Mouse (Mus musculus) midbrain, embryonic 12.5 days (tissue): ENCODE measurements around the gene Edaradd. TPM values are rescaled to one million over a fixed set of nuclear protein-coding genes. Genes with fewer than 3 reads are reported as not detected.

Source experiments
- ATAC-seq: fragments of 200-750 bp; cut with Nextera tagmentation; 2 replicates; pipeline ENCODE4 v1.8.0; 2017; ENCODE audit warnings: low read depth, moderate TSS enrichment, moderate library complexity; ENCODE audit not compliant: low FRiP score
- H3K27ac ChIP-seq: fragments of 300-500 bp; sonication (generic); replicated peaks from 2 replicates; pipeline ENCODE4 v1.5.1; 2016; ENCODE audit warnings: mild to moderate bottlenecking
- H3K27me3 ChIP-seq: fragments of 300-500 bp; sonication (generic); 2 replicates; pipeline ENCODE4 v1.6.1; 2016; ENCODE audit warnings: mild to moderate bottlenecking
- H3K36me3 ChIP-seq: fragments of 300-500 bp; sonication (generic); 2 replicates; pipeline ENCODE4 v1.6.1; 2016
- H3K4me1 ChIP-seq: fragments of 300-500 bp; sonication (generic); 2 replicates; pipeline ENCODE4 v1.6.1; 2016
- H3K4me2 ChIP-seq: fragments of 300-500 bp; sonication (generic); replicated peaks from 2 replicates; pipeline ENCODE4 v1.6.1; 2016; ENCODE audit warnings: mild to moderate bottlenecking, moderate library complexity
- H3K4me3 ChIP-seq: fragments of 300-500 bp; sonication (generic); 2 replicates; pipeline ENCODE4 v1.5.1; 2016; ENCODE audit warnings: mild to moderate bottlenecking
- H3K9ac ChIP-seq: fragments of 300-500 bp; sonication (generic); replicated peaks from 2 replicates; pipeline ENCODE4 v1.6.1; 2016; ENCODE audit warnings: mild to moderate bottlenecking, moderate library complexity
- H3K9me3 ChIP-seq: fragments of 300-500 bp; sonication (generic); 2 replicates; pipeline ENCODE4 v1.6.1; 2016; ENCODE audit warnings: mild to moderate bottlenecking
- WGBS: fragments of 180-500 bp; shearing (Covaris S2); methylation state at CpG from one replicate; pipeline ENCODE4 v1.1.7; 2016; 5-methylcytosine and 5-hydroxymethylcytosine counted together
- polyA plus RNA-seq: library from polyadenylated mRNA; unstranded; fragments of >200 nt; fragmentation: Nextera tagmentation; extraction: Ambion mirVana; gene quantifications from 2 replicates; pipeline ENCODE4 v1.2.1, GENCODE M21; 2016

Edaradd gene
- 1.4 and 2.8 TPM in 2 replicates for polyA plus RNA-seq

- under 1% methylated on average over 35 of the region's 35 CpGs for WGBS
Measured at GRCm38 (mm10) chr13:12519955-12520584, at the start of gene Edaradd. Gene Edaradd (minus strand): TSS chr13:12520438.

GRCm38 (mm10) chr13:12569741-12570140 is 49.5 kb upstream of the Edaradd start:
- Histone ChIP-seq H3K27me3 (no peaks in the 10 kb centered on the region; the same call in 1 of the 2 replicates), H3K9me3 (no peaks in the 10 kb centered on the region), H3K4me3 (no peak overlapping the region), H3K36me3 (no peaks in the 10 kb centered on the region), H3K9ac (no peak overlapping the region), H3K4me2 (no peak overlapping the region), H3K27ac (no peak overlapping the region), H3K4me1 (peaks cover 6% of the 10 kb centered on the region; the same call in 1 of the 2 replicates)
- ATAC-seq: no peak
- 75% methylated on average over 7 of the region's 7 CpGs for WGBS

More at GRCm38 (mm10) chr13:12519955-12520584, at the start of gene Edaradd:
- Histone ChIP-seq H3K27me3 (peaks cover 32% of the 10 kb centered on the region), H3K9ac (peak within 1 kb of the TSS; percentile 53), H3K4me2 (peak within 1 kb of the TSS; percentile 91), H3K9me3 (no peaks in the 10 kb centered on the region), H3K4me1 (no peaks in the 10 kb centered on the region), H3K4me3 (peak within 1 kb of the TSS; percentile 54), H3K27ac (no peak within 1 kb of the TSS), H3K36me3 (no peaks in the 10 kb centered on the region)
- ATAC-seq: peak; percentile 80

- no peak overlapping the region for H3K27ac ChIP-seq
- no peaks in the 10 kb centered on the region for H3K9me3 ChIP-seq
- no peak overlapping the region for H3K9ac ChIP-seq
- peaks cover 5% of the 10 kb centered on the region; the same call in 1 of the 2 replicates for H3K27me3 ChIP-seq
- 66% methylated on average over 9 of the region's 9 CpGs for WGBS
- peaks cover 6% of the 10 kb centered on the region; the same call in 1 of the 2 replicates for H3K4me1 ChIP-seq
- H3K36me3 ChIP-seq: no peaks in the 10 kb centered on the region
- no peak overlapping the region for H3K4me2 ChIP-seq
- H3K4me3 ChIP-seq: no peak overlapping the region
- ATAC-seq: no peak
Measured at GRCm38 (mm10) chr13:12568597-12569469, 48.6 kb upstream of the Edaradd start.

GRCm38 (mm10) chr13:12567936-12568335 is 47.7 kb upstream of the Edaradd start:
- 88% methylated on average over 1 of the region's 1 CpGs for WGBS
- no peaks in the 10 kb centered on the region for H3K9me3 ChIP-seq
- no peaks in the 10 kb centered on the region for H3K36me3 ChIP-seq
- no peak overlapping the region for H3K27ac ChIP-seq
- ATAC-seq: no peak
- H3K4me1 ChIP-seq: peaks cover 6% of the 10 kb centered on the region; the same call in 1 of the 2 replicates
- peaks cover 8% of the 10 kb centered on the region; the same call in 1 of the 2 replicates for H3K27me3 ChIP-seq
- no peak overlapping the region for H3K9ac ChIP-seq
- H3K4me2 ChIP-seq: no peak overlapping the region
- H3K4me3 ChIP-seq: no peak overlapping the region

- WGBS: under 1% methylated on average over 73 of the region's 73 CpGs
Measured at GRCm38 (mm10) chr13:12565621-12566390, 45.6 kb upstream of the Edaradd start, which contains the start of gene Ero1lb. Gene Ero1lb (plus strand): TSS chr13:12565874.

GRCm38 (mm10) chr13:12562256-12562655 is 42.0 kb upstream of the Edaradd start:
- Histone ChIP-seq H3K36me3 (no peaks in the 10 kb centered on the region), H3K27me3 (peaks cover 36% of the 10 kb centered on the region), H3K4me2 (no peak overlapping the region), H3K9me3 (no peaks in the 10 kb centered on the region), H3K4me3 (no peak overlapping the region), H3K9ac (no peak overlapping the region), H3K4me1 (peaks cover 6% of the 10 kb centered on the region; the same call in 1 of the 2 replicates), H3K27ac (no peak overlapping the region)
- WGBS: 78% methylated on average over 4 of the region's 4 CpGs
- no peak for ATAC-seq

More at GRCm38 (mm10) chr13:12565621-12566390, 45.6 kb upstream of the Edaradd start, which contains the start of gene Ero1lb:
- Histone ChIP-seq H3K4me2 (peak within 1 kb of the TSS; percentile 81), H3K9me3 (no peaks in the 10 kb centered on the region), H3K4me3 (peak within 1 kb of the TSS; percentile 78), H3K9ac (peak within 1 kb of the TSS; percentile 77), H3K36me3 (no peaks in the 10 kb centered on the region), H3K27ac (no peak within 1 kb of the TSS; the same call in 1 of the 2 replicates), H3K27me3 (peaks cover 26% of the 10 kb centered on the region), H3K4me1 (peaks cover 6% of the 10 kb centered on the region; the same call in 1 of the 2 replicates)
- peak; percentile 98 for ATAC-seq

- no peaks in the 10 kb centered on the region for H3K36me3 ChIP-seq
- peaks cover 36% of the 10 kb centered on the region for H3K27me3 ChIP-seq
- no peak for ATAC-seq
- peaks cover 5% of the 10 kb centered on the region; the same call in 1 of the 2 replicates for H3K4me1 ChIP-seq
- no peak overlapping the region for H3K4me3 ChIP-seq
- H3K9ac ChIP-seq: no peak overlapping the region
- H3K27ac ChIP-seq: no peak overlapping the region
- no peak overlapping the region for H3K4me2 ChIP-seq
- WGBS: 74% methylated on average over 2 of the region's 2 CpGs
- H3K9me3 ChIP-seq: no peaks in the 10 kb centered on the region
Measured at GRCm38 (mm10) chr13:12561729-12562128, 41.5 kb upstream of the Edaradd start.

- no peak overlapping the region for H3K4me2 ChIP-seq
- H3K27ac ChIP-seq: no peak overlapping the region
- no peak overlapping the region for H3K4me3 ChIP-seq
- H3K9me3 ChIP-seq: no peaks in the 10 kb centered on the region
- 13% methylated on average over 6 of the region's 6 CpGs for WGBS
- peaks cover 52% of the 10 kb centered on the region for H3K27me3 ChIP-seq
- no peak overlapping the region for H3K9ac ChIP-seq
- no peaks in the 10 kb centered on the region for H3K36me3 ChIP-seq
- ATAC-seq: peak; percentile 63
- H3K4me1 ChIP-seq: no peaks in the 10 kb centered on the region
Measured at GRCm38 (mm10) chr13:12559462-12560120, 39.4 kb upstream of the Edaradd start.

GRCm38 (mm10) chr13:12559044-12559443 is 38.8 kb upstream of the Edaradd start:
- 35% methylated on average over 3 of the region's 3 CpGs for WGBS

GRCm38 (mm10) chr13:12554211-12554610 is 34.0 kb upstream of the Edaradd start:
- Histone ChIP-seq H3K4me3 (no peak overlapping the region), H3K4me2 (no peak overlapping the region), H3K4me1 (no peaks in the 10 kb centered on the region), H3K9ac (no peak overlapping the region), H3K9me3 (no peaks in the 10 kb centered on the region), H3K36me3 (no peaks in the 10 kb centered on the region), H3K27me3 (peaks cover 48% of the 10 kb centered on the region), H3K27ac (no peak overlapping the region)
- 65% methylated on average over 4 of the region's 4 CpGs for WGBS
- no peak for ATAC-seq

More at GRCm38 (mm10) chr13:12559044-12559443, 38.8 kb upstream of the Edaradd start:
- Histone ChIP-seq H3K4me2 (no peak overlapping the region), H3K4me1 (no peaks in the 10 kb centered on the region), H3K27ac (no peak overlapping the region), H3K36me3 (no peaks in the 10 kb centered on the region), H3K9ac (no peak overlapping the region), H3K27me3 (peaks cover 50% of the 10 kb centered on the region), H3K4me3 (no peak overlapping the region), H3K9me3 (no peaks in the 10 kb centered on the region)
- ATAC-seq: no peak
